Mouse (Mus musculus): ENCODE measurements around the gene Ksr2.

DNA sequence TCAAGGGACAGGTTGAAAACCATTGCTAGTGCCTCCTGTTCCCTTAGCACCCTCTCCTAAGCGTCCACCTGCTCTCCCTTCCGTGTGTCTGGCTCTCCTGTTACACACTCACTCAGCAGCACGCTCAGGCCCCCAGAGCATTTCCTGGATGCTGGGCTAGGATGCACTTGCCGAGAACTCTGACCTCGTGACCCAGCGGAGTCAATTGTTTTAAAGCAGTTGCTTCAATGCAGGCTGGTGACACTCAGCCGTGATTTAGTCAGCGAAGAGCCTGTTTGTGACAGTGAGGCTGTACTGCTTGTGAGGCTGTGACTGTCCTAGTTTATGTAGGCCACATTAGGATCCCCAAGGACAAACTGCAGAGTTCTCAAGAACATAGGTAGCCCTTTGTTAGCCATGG lies 46.6 kb upstream of the Ksr2 start:
- TF ChIP-seq POLR2A (IDR thresholded peaks at IDR 0.05; ENCODE audit: extremely low read depth, insufficient read depth, low read length) = no peak
- no peak for TF ChIP-seq CTCF (IDR thresholded peaks at IDR 0.05; ENCODE audit: low read depth, low read length)

All from liver, adult 2 months (tissue).